Mouse (Mus musculus): Measurements from ENCODE around the gene Larp1.

GRCm38 (mm10) chr11:58065025-58065424, 56.2 kb downstream of the Larp1 start:
- TF ChIP-seq CTCF (IDR thresholded peaks at IDR 0.05; ENCODE audit: insufficient read depth, low read length) (no peak), POLR2A (IDR thresholded peaks at IDR 0.05; ENCODE audit: borderline replicate concordance, extremely low read depth, low read depth, low read length) (no peak)

All from lung, adult 2 months (tissue).